Mouse (Mus musculus) bone marrow, adult 2 months (tissue): Measurements from ENCODE around the gene Ltc4s. TPM values are rescaled to one million over a fixed set of nuclear protein-coding genes. Genes with fewer than 3 reads are reported as not detected.

Experiments
- H3K27ac ChIP-seq: fragments of 200-500 bp; 2 replicates; pipeline ENCODE4 v1.5.1; 2012; ENCODE audit warnings: low read depth, mild to moderate bottlenecking, control low read depth, inconsistent platforms, low read length; ENCODE audit not compliant: control insufficient read depth, poor library complexity, insufficient read depth
- H3K4me1 ChIP-seq: fragments of 200-500 bp; 2 replicates; pipeline ENCODE4 v1.6.1; 2011; ENCODE audit warnings: low read length; ENCODE audit not compliant: control insufficient read depth, insufficient read depth
- H3K4me3 ChIP-seq: fragments of 200-500 bp; replicated peaks from 2 replicates; pipeline ENCODE3; 2011; ENCODE audit warnings: mild to moderate bottlenecking, low read depth, low read length, control low read depth; ENCODE audit not compliant: control insufficient read depth
- CTCF ChIP-seq: fragments of 200-500 bp; IDR thresholded peaks from 2 replicates; pipeline ENCODE4 v1.5.1; 2011; ENCODE audit warnings: low read length, control low read depth; ENCODE audit not compliant: control insufficient read depth, insufficient read depth
- POLR2A ChIP-seq: fragments of 200-500 bp; IDR thresholded peaks from 2 replicates; pipeline ENCODE4 v1.6.1; 2011; ENCODE audit warnings: low read depth, mild to moderate bottlenecking, control low read depth, low read length, borderline replicate concordance; ENCODE audit not compliant: control insufficient read depth
- WGBS: fragments of 180-500 bp; shearing (Covaris S2); methylation state at CpG from one replicate; pipeline ENCODE4 v1.1.7; 2018; 5-methylcytosine and 5-hydroxymethylcytosine counted together
- polyA plus RNA-seq: library from polyadenylated mRNA; stranded (reverse); fragments of >200 nt; gene quantifications from 2 replicates; pipeline ENCODE4 v1.2.4, GENCODE M21; 2011; ENCODE audit warnings: low replicate concordance; ENCODE audit not compliant: missing spikeins, insufficient read depth, insufficient read length

Ltc4s gene
- polyA plus RNA-seq = 3.9 and 6.7 TPM in 2 replicates

- TF ChIP-seq POLR2A (no peak), CTCF (no peak)
- 10% methylated on average over 10 of the region's 10 CpGs for WGBS
- Histone ChIP-seq H3K4me1 (peaks cover 9% of the 10 kb centered on the region; the same call in 1 of the 2 replicates), H3K27ac (no peak within 1 kb of the TSS), H3K4me3 (no peak within 1 kb of the TSS)
These were observed at the start of gene Ltc4s for GRCm38 (mm10) chr11:50238324-50238723. Ltc4s (minus strand) TSS chr11:50238616.

- TF ChIP-seq POLR2A (no peak), CTCF (no peak)
- peak overlapping the region; percentile 65; the same call in 1 of the 2 replicates for H3K27ac ChIP-seq
- H3K4me3 ChIP-seq = no peak overlapping the region
- peaks cover 11% of the 10 kb centered on the region for H3K4me1 ChIP-seq
- 4% methylated on average over 1 of the region's 1 CpGs for WGBS
These were observed 48.0 kb upstream of the Ltc4s start for GRCm38 (mm10) chr11:50286428-50286827.

GRCm38 (mm10) chr11:50285696-50286095 lies 47.3 kb upstream of the Ltc4s start:
- Histone ChIP-seq H3K4me3 (no peak overlapping the region), H3K27ac (peak overlapping the region; percentile 50; the same call in 1 of the 2 replicates), H3K4me1 (peaks cover 11% of the 10 kb centered on the region)
- TF ChIP-seq POLR2A = no peak
- no peak for TF ChIP-seq CTCF
- WGBS = 72% methylated on average over 7 of the region's 7 CpGs

- Histone ChIP-seq H3K4me3 (no peak overlapping the region), H3K4me1 (peaks cover 10% of the 10 kb centered on the region), H3K27ac (no peak overlapping the region)
- WGBS = 63% methylated on average over 5 of the region's 5 CpGs
- TF ChIP-seq CTCF (no peak), POLR2A (no peak)
These were observed 46.8 kb upstream of the Ltc4s start for GRCm38 (mm10) chr11:50285263-50285662.

GRCm38 (mm10) chr11:50280053-50280452 lies 41.6 kb upstream of the Ltc4s start:
- no peak overlapping the region for H3K4me3 ChIP-seq
- H3K27ac ChIP-seq = no peak overlapping the region
- TF ChIP-seq CTCF (no peak), POLR2A (no peak)
- 73% methylated on average over 1 of the region's 1 CpGs for WGBS
- peaks cover 5% of the 10 kb centered on the region; the same call in 1 of the 2 replicates for H3K4me1 ChIP-seq

GRCm38 (mm10) chr11:50279005-50279404 lies 40.6 kb upstream of the Ltc4s start:
- peaks cover 5% of the 10 kb centered on the region; the same call in 1 of the 2 replicates for H3K4me1 ChIP-seq
- WGBS = 81% methylated on average over 4 of the region's 4 CpGs
- H3K27ac ChIP-seq = no peak overlapping the region
- TF ChIP-seq CTCF (no peak), POLR2A (no peak)
- H3K4me3 ChIP-seq = no peak overlapping the region

- Histone ChIP-seq H3K4me1 (peaks cover 5% of the 10 kb centered on the region; the same call in 1 of the 2 replicates), H3K27ac (no peak overlapping the region), H3K4me3 (no peak overlapping the region)
- TF ChIP-seq CTCF (no peak), POLR2A (no peak)
- WGBS = 93% methylated on average over 6 of the region's 6 CpGs
These were observed 39.3 kb upstream of the Ltc4s start for GRCm38 (mm10) chr11:50277706-50278105.

GRCm38 (mm10) chr11:50277025-50277424 lies 38.6 kb upstream of the Ltc4s start:
- Histone ChIP-seq H3K27ac (no peak overlapping the region), H3K4me3 (no peak overlapping the region), H3K4me1 (peaks cover 5% of the 10 kb centered on the region; the same call in 1 of the 2 replicates)
- TF ChIP-seq CTCF (no peak), POLR2A (no peak)
